Mouse (Mus musculus): Measurements from ENCODE around the gene Vsig2.

The Vsig2 gene

GRCm38 (mm10) chr9:37551751-37552531, 12.9 kb downstream of the Vsig2 start:
- Histone ChIP-seq H3K4me3 (replicated peaks; ENCODE audit: low read length) (peak overlapping the region; percentile 86), H3K36me3 (ENCODE audit: insufficient read depth, low read length) (no peaks in the 10 kb centered on the region), H3K9me3 (ENCODE audit: low read length) (no peaks in the 10 kb centered on the region), H3K4me1 (replicated peaks; ENCODE audit: low read depth, low read length) (peaks cover 23% of the 10 kb centered on the region), H3K27me3 (ENCODE audit: insufficient read depth, low read length) (peaks cover 89% of the 10 kb centered on the region)
- no peak for TF ChIP-seq CTCF (conservative IDR thresholded peaks at IDR 0.05; ENCODE audit: low read length)
- no peak for TF ChIP-seq NANOG (IDR thresholded peaks at IDR 0.05; ENCODE audit: borderline replicate concordance, low read length)
- TF ChIP-seq POU5F1 (IDR thresholded peaks at IDR 0.05; ENCODE audit: borderline replicate concordance, low read length) = no peak

DNA sequence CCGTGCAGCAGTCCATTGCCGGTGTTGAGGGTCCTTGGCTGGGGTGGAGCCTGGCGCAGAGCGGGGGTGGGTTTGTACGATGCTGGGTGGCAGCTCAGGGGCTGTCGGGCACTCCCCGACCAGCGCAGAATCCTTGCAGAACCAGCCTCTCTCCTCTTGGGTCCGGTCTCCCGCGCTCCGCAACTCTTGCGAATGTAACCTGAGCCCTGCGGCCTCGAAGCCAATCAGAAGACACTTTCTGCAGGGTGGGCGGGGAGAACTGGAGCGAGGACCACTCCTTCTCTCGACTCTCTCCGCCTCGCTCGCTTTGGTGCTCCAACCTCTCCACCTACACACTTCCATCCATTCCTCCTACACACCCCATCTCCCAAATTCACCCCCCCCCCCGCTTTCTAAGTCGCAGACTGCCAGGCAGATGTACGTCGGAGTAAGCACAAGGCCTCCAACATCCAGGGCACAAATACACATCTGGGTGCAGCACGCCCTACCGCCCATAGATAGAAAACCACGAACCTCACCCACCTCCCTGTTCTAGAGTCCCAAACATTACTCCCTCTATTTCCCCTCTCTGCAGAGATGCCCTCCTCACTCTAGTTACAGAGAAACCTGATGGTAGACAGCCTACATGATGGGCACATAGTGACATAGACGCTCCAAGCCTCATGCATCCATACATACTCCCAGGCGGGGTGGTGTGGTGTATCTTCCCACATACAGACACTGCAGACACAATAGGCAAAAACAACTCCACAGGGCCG, 13.7 kb downstream of the Vsig2 start, which contains the start of gene Nrgn:
Gene Nrgn (minus strand): TSS at position 369 of the 758 bp plus-strand sequence.
- H3K4me3 ChIP-seq (replicated peaks; ENCODE audit: low read length) = peak within 1 kb of the TSS; percentile 86
- H3K27me3 ChIP-seq (ENCODE audit: insufficient read depth, low read length) = peaks cover 92% of the 10 kb centered on the region
- TF ChIP-seq NANOG (IDR thresholded peaks at IDR 0.05; ENCODE audit: borderline replicate concordance, low read length) (no peak), CTCF (conservative IDR thresholded peaks at IDR 0.05; ENCODE audit: low read length) (no peak; the same call in 1 of the 2 replicates), POU5F1 (IDR thresholded peaks at IDR 0.05; ENCODE audit: borderline replicate concordance, low read length) (no peak)
- H3K9me3 ChIP-seq (ENCODE audit: low read length) = no peaks in the 10 kb centered on the region
- H3K4me1 ChIP-seq (replicated peaks; ENCODE audit: low read depth, low read length) = peaks cover 23% of the 10 kb centered on the region
- no peaks in the 10 kb centered on the region for H3K36me3 ChIP-seq (ENCODE audit: insufficient read depth, low read length)

GRCm38 (mm10) chr9:37554279-37554678, 15.2 kb downstream of the Vsig2 start:
- Histone ChIP-seq H3K36me3 (ENCODE audit: insufficient read depth, low read length) (no peaks in the 10 kb centered on the region), H3K27me3 (ENCODE audit: insufficient read depth, low read length) (peaks cover 84% of the 10 kb centered on the region), H3K4me3 (replicated peaks; ENCODE audit: low read length) (no peak overlapping the region), H3K9me3 (ENCODE audit: low read length) (no peaks in the 10 kb centered on the region), H3K4me1 (replicated peaks; ENCODE audit: low read depth, low read length) (peaks cover 23% of the 10 kb centered on the region)
- TF ChIP-seq NANOG (IDR thresholded peaks at IDR 0.05; ENCODE audit: borderline replicate concordance, low read length) = no peak
- TF ChIP-seq CTCF (conservative IDR thresholded peaks at IDR 0.05; ENCODE audit: low read length) = no peak
- TF ChIP-seq POU5F1 (IDR thresholded peaks at IDR 0.05; ENCODE audit: borderline replicate concordance, low read length) = no peak

DNA sequence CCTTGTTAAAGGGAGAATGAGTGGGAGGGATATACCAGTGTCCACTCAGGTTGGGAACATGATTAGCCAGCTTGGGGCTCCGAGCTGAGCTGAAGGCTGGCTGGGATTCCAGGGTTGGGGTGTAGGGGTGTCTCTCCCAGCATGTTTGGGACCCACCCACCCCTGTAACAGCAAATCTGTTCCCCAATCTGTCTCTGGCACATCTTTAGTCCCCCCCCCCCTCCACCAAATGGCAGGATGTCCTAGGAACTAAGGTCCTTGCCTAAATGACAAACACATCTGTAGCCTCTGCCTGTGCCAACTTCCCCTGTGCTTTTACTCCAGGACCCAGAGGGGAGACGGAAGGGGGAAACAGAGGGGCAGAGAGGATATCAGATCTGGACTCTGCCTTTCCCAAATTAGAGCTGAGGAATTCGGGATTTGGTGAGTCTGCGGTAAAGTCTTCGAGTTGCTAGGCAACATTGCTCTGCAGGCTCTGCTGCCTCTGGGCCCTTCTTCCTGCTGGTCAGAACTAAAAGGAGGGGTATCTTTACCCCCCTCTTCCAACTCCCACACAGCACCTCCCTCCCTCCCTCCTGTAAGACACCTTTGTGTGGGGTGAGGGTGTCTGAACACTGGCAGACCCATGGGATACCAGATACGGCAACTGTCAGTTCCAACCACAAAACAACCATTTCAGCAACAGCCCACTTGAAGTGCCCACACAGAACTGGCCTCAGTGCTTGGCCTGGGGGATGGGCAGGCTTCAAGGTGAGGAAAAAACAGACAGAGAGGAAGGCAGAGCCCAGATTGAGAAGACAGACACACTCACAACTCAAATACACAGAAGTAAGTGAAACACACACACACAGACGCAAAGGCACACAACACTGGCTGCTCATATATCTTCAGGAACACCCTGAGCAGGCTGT, 16.0 kb downstream of the Vsig2 start, which contains the start of gene Siae:
Gene Siae (plus strand): TSS at position 861 of the 911 bp plus-strand sequence.
- Histone ChIP-seq H3K4me3 (replicated peaks; ENCODE audit: low read length) (no peak within 1 kb of the TSS), H3K36me3 (ENCODE audit: insufficient read depth, low read length) (no peaks in the 10 kb centered on the region), H3K4me1 (replicated peaks; ENCODE audit: low read depth, low read length) (peaks cover 23% of the 10 kb centered on the region), H3K9me3 (ENCODE audit: low read length) (no peaks in the 10 kb centered on the region), H3K27me3 (ENCODE audit: insufficient read depth, low read length) (peaks cover 76% of the 10 kb centered on the region)
- no peak for TF ChIP-seq POU5F1 (IDR thresholded peaks at IDR 0.05; ENCODE audit: borderline replicate concordance, low read length)
- TF ChIP-seq NANOG (IDR thresholded peaks at IDR 0.05; ENCODE audit: borderline replicate concordance, low read length) = no peak
- no peak for TF ChIP-seq CTCF (conservative IDR thresholded peaks at IDR 0.05; ENCODE audit: low read length)

GRCm38 (mm10) chr9:37556366-37556765, 17.3 kb downstream of the Vsig2 start:
- Histone ChIP-seq H3K36me3 (ENCODE audit: insufficient read depth, low read length) (no peaks in the 10 kb centered on the region), H3K4me1 (replicated peaks; ENCODE audit: low read depth, low read length) (peaks cover 23% of the 10 kb centered on the region), H3K27me3 (ENCODE audit: insufficient read depth, low read length) (peaks cover 64% of the 10 kb centered on the region), H3K9me3 (ENCODE audit: low read length) (no peaks in the 10 kb centered on the region), H3K4me3 (replicated peaks; ENCODE audit: low read length) (no peak overlapping the region)
- no peak for TF ChIP-seq POU5F1 (IDR thresholded peaks at IDR 0.05; ENCODE audit: borderline replicate concordance, low read length)
- no peak for TF ChIP-seq CTCF (conservative IDR thresholded peaks at IDR 0.05; ENCODE audit: low read length)
- no peak for TF ChIP-seq NANOG (IDR thresholded peaks at IDR 0.05; ENCODE audit: borderline replicate concordance, low read length)

- Histone ChIP-seq H3K4me1 (replicated peaks; ENCODE audit: low read depth, low read length) (no peaks in the 10 kb centered on the region), H3K9me3 (ENCODE audit: low read length) (no peaks in the 10 kb centered on the region), H3K36me3 (ENCODE audit: insufficient read depth, low read length) (no peaks in the 10 kb centered on the region), H3K27me3 (ENCODE audit: insufficient read depth, low read length) (peaks cover 24% of the 10 kb centered on the region), H3K4me3 (replicated peaks; ENCODE audit: low read length) (no peak overlapping the region)
- TF ChIP-seq NANOG (IDR thresholded peaks at IDR 0.05; ENCODE audit: borderline replicate concordance, low read length) (no peak), POU5F1 (IDR thresholded peaks at IDR 0.05; ENCODE audit: borderline replicate concordance, low read length) (no peak), CTCF (conservative IDR thresholded peaks at IDR 0.05; ENCODE audit: low read length) (no peak)
These were observed 21.6 kb downstream of the Vsig2 start for GRCm38 (mm10) chr9:37560617-37561016.

- TF ChIP-seq POU5F1 (IDR thresholded peaks at IDR 0.05; ENCODE audit: borderline replicate concordance, low read length) (no peak), NANOG (IDR thresholded peaks at IDR 0.05; ENCODE audit: borderline replicate concordance, low read length) (no peak), CTCF (conservative IDR thresholded peaks at IDR 0.05; ENCODE audit: low read length) (no peak)
- peaks cover 18% of the 10 kb centered on the region for H3K27me3 ChIP-seq (ENCODE audit: insufficient read depth, low read length)
- no peaks in the 10 kb centered on the region for H3K9me3 ChIP-seq (ENCODE audit: low read length)
- H3K4me3 ChIP-seq (replicated peaks; ENCODE audit: low read length) = no peak overlapping the region
- H3K36me3 ChIP-seq (ENCODE audit: insufficient read depth, low read length) = no peaks in the 10 kb centered on the region
- no peaks in the 10 kb centered on the region for H3K4me1 ChIP-seq (replicated peaks; ENCODE audit: low read depth, low read length)
These were observed 24.8 kb downstream of the Vsig2 start for GRCm38 (mm10) chr9:37563805-37564204.
